Mouse (Mus musculus) stomach, postnatal 0 days (tissue): Measurements from ENCODE around the gene Mab21l2. TPM values are rescaled to one million over a fixed set of nuclear protein-coding genes. Genes with fewer than 3 reads are reported as not detected.

Experiments used
- ATAC-seq: fragments of 200-750 bp; cut with Nextera tagmentation; 2 replicates; pipeline ENCODE4 v1.8.0; 2017; ENCODE audit not compliant: low FRiP score, low TSS enrichment
- DNase-seq: peaks from one replicate; pipeline ENCODE4 v3.0.0-alpha.2; 2016; ENCODE audit warnings: low spot score
- H3K27ac ChIP-seq: fragments of 300-500 bp; sonication (generic); replicated peaks from 2 replicates; pipeline ENCODE4 v1.5.1; 2014; ENCODE audit warnings: mild to moderate bottlenecking, control low read depth
- H3K27me3 ChIP-seq: fragments of 300-500 bp; sonication (generic); 2 replicates; pipeline ENCODE4 v1.6.1; 2014; ENCODE audit warnings: low read length; ENCODE audit not compliant: control insufficient read depth, insufficient read depth
- H3K36me3 ChIP-seq: fragments of 300-500 bp; sonication (generic); 2 replicates; pipeline ENCODE4 v1.6.1; 2014; ENCODE audit warnings: low read length, mixed read lengths; ENCODE audit not compliant: control insufficient read depth, insufficient read depth
- H3K4me1 ChIP-seq: fragments of 300-500 bp; sonication (generic); replicated peaks from 2 replicates; pipeline ENCODE4 v1.6.1; 2014; ENCODE audit warnings: antibody characterized with exemption; ENCODE audit not compliant: control insufficient read depth, insufficient read depth
- H3K4me2 ChIP-seq: fragments of 300-500 bp; sonication (generic); replicated peaks from 2 replicates; pipeline ENCODE4 v1.6.1; 2014; ENCODE audit warnings: low read depth, mild to moderate bottlenecking, control low read depth, moderate library complexity
- H3K4me3 ChIP-seq: fragments of 300-500 bp; sonication (generic); 2 replicates; pipeline ENCODE4 v1.5.1; 2014; ENCODE audit warnings: low read depth, low read length, control low read depth
- H3K9ac ChIP-seq: fragments of 300-500 bp; sonication (generic); 2 replicates; pipeline ENCODE4 v1.6.1; 2014; ENCODE audit warnings: mild to moderate bottlenecking, low read length, control low read depth, mixed read lengths
- H3K9me3 ChIP-seq: fragments of 300-500 bp; sonication (generic); 2 replicates; pipeline ENCODE4 v1.6.1; 2016; ENCODE audit warnings: low read length; ENCODE audit not compliant: control insufficient read depth
- CTCF ChIP-seq: IDR thresholded peaks from 2 replicates; pipeline ENCODE4 v1.5.1; 2016; ENCODE audit warnings: antibody characterized with exemption, low read depth, mild to moderate bottlenecking, moderate library complexity
- EP300 ChIP-seq: optimal IDR thresholded peaks from 2 replicates; pipeline ENCODE3; 2016; ENCODE audit warnings: antibody characterized with exemption
- WGBS: fragments of 180-500 bp; shearing (Covaris S2); extraction: QIAGEN DNeasy Blood & Tissue Kit; methylation state at CpG from one replicate; pipeline ENCODE4 v1.1.7; 2014; 5-methylcytosine and 5-hydroxymethylcytosine counted together
- polyA plus RNA-seq: library from polyadenylated mRNA; unstranded; fragments of >200 nt; fragmentation: Nextera tagmentation; extraction: Ambion mirVana; gene quantifications from 2 replicates; pipeline ENCODE4 v1.2.1, GENCODE M21; 2015

The Mab21l2 gene
- polyA plus RNA-seq, 1 experiment from 2014 or later, result 1.5 TPM

GRCm38 (mm10) chr3:86551011-86551728, 2.7 kb upstream of the Mab21l2 start:
- 45% methylated on average over 8 of the region's 8 CpGs for WGBS
- TF ChIP-seq EP300 (no peak), CTCF (no peak)
- Histone ChIP-seq H3K4me2 (no peak overlapping the region), H3K4me1 (0 out of 2 replicates have a peak, but pooled peaks cover 2% of the 10 kb centered on the region), H3K36me3 (no peaks in the 10 kb centered on the region), H3K4me3 (no peak overlapping the region), H3K27me3 (peaks cover 2% of the 10 kb centered on the region; the same call in 1 of the 2 replicates), H3K9ac (no peak overlapping the region), H3K27ac (no peak overlapping the region), H3K9me3 (no peaks in the 10 kb centered on the region)
- ATAC-seq (no peak), DNase-seq (no peak)

- H3K9ac ChIP-seq, result no peak overlapping the region
- ATAC-seq, result no peak
- peak; percentile 22 for DNase-seq
- no peak overlapping the region for H3K4me3 ChIP-seq
- no peaks in the 10 kb centered on the region for H3K36me3 ChIP-seq
- peaks cover 2% of the 10 kb centered on the region; the same call in 1 of the 2 replicates for H3K27me3 ChIP-seq
- TF ChIP-seq EP300 (no peak), CTCF (no peak)
- H3K4me2 ChIP-seq, result no peak overlapping the region
- no peaks in the 10 kb centered on the region for H3K9me3 ChIP-seq
- 0 out of 2 replicates have a peak, but pooled peaks cover 2% of the 10 kb centered on the region for H3K4me1 ChIP-seq
- H3K27ac ChIP-seq, result no peak overlapping the region
- WGBS, result 35% methylated on average over 22 of the region's 22 CpGs
Measured at GRCm38 (mm10) chr3:86550301-86551010, 2.0 kb upstream of the Mab21l2 start.

- Histone ChIP-seq H3K4me3 (peak overlapping the region; percentile 27), H3K9me3 (no peaks in the 10 kb centered on the region), H3K4me2 (peak overlapping the region; percentile 32), H3K36me3 (no peaks in the 10 kb centered on the region), H3K27ac (no peak overlapping the region), H3K4me1 (0 out of 2 replicates have a peak, but pooled peaks cover 2% of the 10 kb centered on the region), H3K9ac (no peak overlapping the region), H3K27me3 (peaks cover 2% of the 10 kb centered on the region; the same call in 1 of the 2 replicates)
- WGBS, result 24% methylated on average over 42 of the region's 42 CpGs
- TF ChIP-seq EP300 (no peak), CTCF (no peak)
- ATAC-seq (no peak), DNase-seq (no peak)
Measured at GRCm38 (mm10) chr3:86547251-86547791, 1.1 kb downstream of the Mab21l2 start.

- peak overlapping the region; percentile 32 for H3K4me2 ChIP-seq
- WGBS, result 11% methylated on average over 45 of the region's 45 CpGs
- H3K9me3 ChIP-seq, result no peaks in the 10 kb centered on the region
- H3K36me3 ChIP-seq, result no peaks in the 10 kb centered on the region
- H3K4me1 ChIP-seq, result 0 out of 2 replicates have a peak, but pooled peaks cover 2% of the 10 kb centered on the region
- no peak for TF ChIP-seq CTCF
- TF ChIP-seq EP300, result no peak
- H3K9ac ChIP-seq, result no peak overlapping the region; the same call in 1 of the 2 replicates
- peak overlapping the region; percentile 27 for H3K4me3 ChIP-seq
- peaks cover 2% of the 10 kb centered on the region; the same call in 1 of the 2 replicates for H3K27me3 ChIP-seq
- H3K27ac ChIP-seq, result no peak overlapping the region
- ATAC-seq (no peak), DNase-seq (peak; percentile 38)
Measured at GRCm38 (mm10) chr3:86546471-86547250, 1.8 kb downstream of the Mab21l2 start.

GRCm38 (mm10) chr3:86545945-86546344, 2.5 kb downstream of the Mab21l2 start:
- H3K9ac ChIP-seq, result no peak overlapping the region
- WGBS, result 46% methylated on average over 5 of the region's 5 CpGs
- no peak for DNase-seq

More at GRCm38 (mm10) chr3:86545945-86546344, 2.5 kb downstream of the Mab21l2 start:
- Histone ChIP-seq H3K9me3 (no peaks in the 10 kb centered on the region), H3K27ac (no peak overlapping the region), H3K4me3 (peak overlapping the region; percentile 27; the same call in 1 of the 2 replicates), H3K4me2 (no peak overlapping the region), H3K4me1 (0 out of 2 replicates have a peak, but pooled peaks cover 2% of the 10 kb centered on the region), H3K36me3 (no peaks in the 10 kb centered on the region), H3K27me3 (peaks cover 2% of the 10 kb centered on the region; the same call in 1 of the 2 replicates)
- TF ChIP-seq CTCF (no peak), EP300 (no peak)
- ATAC-seq, result no peak
